7 mouse cellular contexts compared by ENCODE assay signal in genomic region chr8:126849411-126850188, GRCm38 (mm10).
A peak's percentile ranks its signal among the peaks of the same experiment; 100 is the strongest.
DNase-seq lines count a peak whose midpoint lies in the region; ATAC-seq and TF ChIP-seq lines count a peak whose summit lies in the region.

No protein-coding gene starts in this region.

- TF ChIP-seq EP300 in CH12.LX (IDR thresholded peaks at IDR 0.05; ENCODE audit: low read length), result peak; percentile 91

- no peaks in the 10 kb centered on the region for H3K27me3 ChIP-seq in CH12.LX (replicated peaks)
- no peaks in the 10 kb centered on the region for H3K27me3 ChIP-seq in intestine, embryonic 16.5 days (replicated peaks; ENCODE audit: control insufficient read depth, insufficient read depth, low read length)
- no peaks in the 10 kb centered on the region for H3K27me3 ChIP-seq in lung, embryonic 14.5 days (ENCODE audit: insufficient read depth, low read length)

- 24% methylated on average over 9 of the region's 9 CpGs for WGBS in intestine, embryonic 16.5 days
- 34% methylated on average over 9 of the region's 9 CpGs for WGBS in lung, embryonic 14.5 days

- in situ Hi-C loops in CH12.LX (cut with MboI; ENCODE audit: low pct_ligation_motif_present, low pct_unique_long_range_greater_than_20kb, low sequenced_read_pairs), result loop anchor here (5.0 kb wide), 4 partner anchors 33 to 352 kb away; no protein-coding TSS in a partner anchor

- peak overlapping the region in 1 of 3 experiments; percentile 14 for H3K4me3 ChIP-seq in CH12.LX (replicated peaks in 1 of 3; ENCODE audit: low read depth in 2 of 3, low read length in 2 of 3, poor library complexity in 1 of 3)
- no peak overlapping the region for H3K4me3 ChIP-seq in intestine, embryonic 16.5 days (ENCODE audit: low read length)
- no peak overlapping the region for H3K4me3 ChIP-seq in lung, embryonic 14.5 days (ENCODE audit: low read depth, low read length)

- TF ChIP-seq CTCF in CH12.LX (conservative IDR thresholded peaks at IDR 0.05 in 1 of 2, IDR thresholded peaks at IDR 0.05 in 1 of 2; ENCODE audit: low read depth in 2 of 2, low read length in 2 of 2), result peak in 1 of 2 experiments; percentile 75; a peak in 2 of 4 replicates
- peak; percentile 51 for TF ChIP-seq CTCF in lung, embryonic 14.5 days (IDR thresholded peaks at IDR 0.05; ENCODE audit: low read depth)

- ATAC-seq in intestine, embryonic 16.5 days, result peak; percentile 79
- ATAC-seq in lung, embryonic 14.5 days (ENCODE audit: insufficient read depth), result peak; percentile 47

- peak; percentile 27; the same call in 1 of the 2 replicates for TF ChIP-seq POLR2A in CH12.LX (IDR thresholded peaks at IDR 0.05; ENCODE audit: low read depth, low read length)

- TF ChIP-seq RAD21 in CH12.LX (IDR thresholded peaks at IDR 0.05; ENCODE audit: low read depth, low read length), result peak; percentile 77

- peaks cover 63 to 89% of the 10 kb centered on the region in 2 experiments for H3K4me1 ChIP-seq in CH12.LX (ENCODE audit: control insufficient read depth in 1 of 2, insufficient read depth in 2 of 2)
- H3K4me1 ChIP-seq in intestine, embryonic 16.5 days (ENCODE audit: control insufficient read depth, insufficient read depth, low read length), result peaks cover 40% of the 10 kb centered on the region
- peaks cover 20% of the 10 kb centered on the region for H3K4me1 ChIP-seq in lung, embryonic 14.5 days (ENCODE audit: insufficient read depth)

- peak; percentile 83 for DNase-seq in CH12.LX (ENCODE audit: extremely low read depth)
- peak; percentile 62 to 75 for DNase-seq in adrenal gland, adult 18-20 months (ENCODE audit: low spot score in 2 of 2)
- peak; percentile 43 to 70 for DNase-seq in gastrocnemius, postnatal 36 days
- DNase-seq in lung, embryonic 14.5 days, result peak; percentile 60
- peak; percentile 40 to 49 for DNase-seq in spleen, postnatal 14 days (ENCODE audit: low spot score in 2 of 2)
- DNase-seq in frontal cortex, adult 2 months (ENCODE audit: extremely low spot score in 1 of 2, low spot score in 1 of 2), result no peak

- dilution Hi-C loops in CH12.LX (cut with MboI; ENCODE audit: extremely low pct_ligation_motif_present, extremely low pct_unique_long_range_greater_than_20kb, low sequenced_read_pairs), result no loop called here

- no peaks in the 10 kb centered on the region for H3K36me3 ChIP-seq in CH12.LX (replicated peaks in 1 of 2; ENCODE audit: control insufficient read depth in 1 of 2, insufficient read depth in 1 of 2, low read length in 1 of 2)
- no peaks in the 10 kb centered on the region for H3K36me3 ChIP-seq in intestine, embryonic 16.5 days (ENCODE audit: control insufficient read depth, insufficient read depth, low read length)
- no peaks in the 10 kb centered on the region for H3K36me3 ChIP-seq in lung, embryonic 14.5 days (ENCODE audit: insufficient read depth)

- H3K79me2 ChIP-seq in CH12.LX (replicated peaks; ENCODE audit: control insufficient read depth, extremely low read depth, insufficient read depth, poor library complexity, severe bottlenecking), result no peaks in the 10 kb centered on the region

- H3K4me2 ChIP-seq in CH12.LX (ENCODE audit: insufficient read depth, low read depth, poor library complexity, severe bottlenecking), result 0 out of 2 replicates have a peak overlapping the region, but pooled peaks have one; percentile 11
- H3K4me2 ChIP-seq in intestine, embryonic 16.5 days (ENCODE audit: low read depth, low read length), result no peak overlapping the region
- H3K4me2 ChIP-seq in lung, embryonic 14.5 days, result no peak overlapping the region

- peak overlapping the region; percentile 90 for H3K27ac ChIP-seq in CH12.LX (ENCODE audit: insufficient read depth, low read depth)
- H3K27ac ChIP-seq in intestine, embryonic 16.5 days (ENCODE audit: low read length), result peak overlapping the region; percentile 85
- peak overlapping the region; percentile 71 for H3K27ac ChIP-seq in lung, embryonic 14.5 days (ENCODE audit: low read depth)

- H3K9me3 ChIP-seq in CH12.LX (replicated peaks; ENCODE audit: low read length), result no peaks in the 10 kb centered on the region
- H3K9me3 ChIP-seq in intestine, embryonic 16.5 days (ENCODE audit: control insufficient read depth, low read length), result no peaks in the 10 kb centered on the region
- H3K9me3 ChIP-seq in lung, embryonic 14.5 days (ENCODE audit: low read depth, low read length), result no peaks in the 10 kb centered on the region

- intact Hi-C loops in gastrocnemius, postnatal 36 days (cut with DNase I), result no loop called here

- peak overlapping the region; percentile 14; the same call in 1 of the 2 replicates for H3K9ac ChIP-seq in CH12.LX (ENCODE audit: insufficient read depth, low read depth)
- H3K9ac ChIP-seq in intestine, embryonic 16.5 days (ENCODE audit: low read depth, low read length), result peak overlapping the region; percentile 44; the same call in 1 of the 2 replicates
- H3K9ac ChIP-seq in lung, embryonic 14.5 days, result no peak overlapping the region

TF ChIP-seq in CH12.LX, 34 proteins besides CTCF, POLR2A, EP300 and RAD21:
- 0 out of 2 replicates have a peak, but pooled peaks have one; percentile 23 for TF ChIP-seq MAZ (IDR thresholded peaks at IDR 0.05; ENCODE audit: low read depth, low read length)
- no peak for TF ChIP-seq GABPA (IDR thresholded peaks at IDR 0.05; ENCODE audit: insufficient replicate concordance, low read depth, low read length)
- peak; percentile 69 for TF ChIP-seq IRF4 (IDR thresholded peaks at IDR 0.05; ENCODE audit: low read depth, low read length)
- no peak for TF ChIP-seq PAX5 (IDR thresholded peaks at IDR 0.05; ENCODE audit: low read length)
- 0 out of 2 replicates have a peak, but pooled peaks have one; percentile 70 for TF ChIP-seq MXI1 (IDR thresholded peaks at IDR 0.05; ENCODE audit: low read depth, low read length)
- TF ChIP-seq NELFE (IDR thresholded peaks at IDR 0.05; ENCODE audit: low read depth, low read length), result no peak
- TF ChIP-seq POLR2AphosphoS2 (IDR thresholded peaks at IDR 0.05; ENCODE audit: low read depth, low read length), result no peak
- no peak for TF ChIP-seq TBP (conservative IDR thresholded peaks at IDR 0.05; ENCODE audit: low read depth, low read length)
- TF ChIP-seq NRF1 (IDR thresholded peaks at IDR 0.05; ENCODE audit: low read depth, low read length), result peak; percentile 32; the same call in 1 of the 2 replicates
- no peak for TF ChIP-seq USF1 (IDR thresholded peaks at IDR 0.05; ENCODE audit: low read depth, low read length)
- TF ChIP-seq ZC3H11A (IDR thresholded peaks at IDR 0.05; ENCODE audit: low read depth, low read length), result no peak
- no peak; the same call in 1 of the 2 replicates for TF ChIP-seq HCFC1 (IDR thresholded peaks at IDR 0.05; ENCODE audit: low read depth, low read length)
- TF ChIP-seq BHLHE40 (IDR thresholded peaks at IDR 0.05; ENCODE audit: low read depth, low read length), result peak; percentile 66
- TF ChIP-seq KAT2A (IDR thresholded peaks at IDR 0.05; ENCODE audit: insufficient replicate concordance, low read length), result no peak
- peak; percentile 89 for TF ChIP-seq ETS1 (conservative IDR thresholded peaks at IDR 0.05; ENCODE audit: low read depth, low read length)
- TF ChIP-seq MEF2A (IDR thresholded peaks at IDR 0.05; ENCODE audit: borderline replicate concordance, low read depth, low read length), result peak; percentile 63; the same call in 1 of the 2 replicates
- TF ChIP-seq MAX (IDR thresholded peaks at IDR 0.05; ENCODE audit: low read length), result peak; percentile 70
- TF ChIP-seq E2F4 (IDR thresholded peaks at IDR 0.05; ENCODE audit: insufficient replicate concordance, low read depth, low read length), result no peak
- TF ChIP-seq SMC3 (IDR thresholded peaks at IDR 0.05; ENCODE audit: low read depth, low read length), result peak; percentile 81
- TF ChIP-seq RCOR1 (conservative IDR thresholded peaks at IDR 0.05; ENCODE audit: low read depth, low read length), result no peak
- TF ChIP-seq MAFK (IDR thresholded peaks at IDR 0.05; ENCODE audit: insufficient replicate concordance, low read length), result peak; percentile 42; the same call in 1 of the 2 replicates
- TF ChIP-seq MYC (IDR thresholded peaks at IDR 0.05; ENCODE audit: low read depth, low read length), result peak; percentile 46; the same call in 1 of the 2 replicates
- 0 out of 2 replicates have a peak, but pooled peaks have one; percentile 40 for TF ChIP-seq SIN3A (IDR thresholded peaks at IDR 0.05; ENCODE audit: low read length)
- TF ChIP-seq UBTF (IDR thresholded peaks at IDR 0.05; ENCODE audit: low read depth, low read length), result no peak
- TF ChIP-seq ZMIZ1 (IDR thresholded peaks at IDR 0.05; ENCODE audit: low read depth, low read length), result 0 out of 2 replicates have a peak, but pooled peaks have one; percentile 37
- TF ChIP-seq ELF1 (IDR thresholded peaks at IDR 0.05; ENCODE audit: low read depth, low read length), result peak; percentile 86
- peak; percentile 77 for TF ChIP-seq JUND (conservative IDR thresholded peaks at IDR 0.05; ENCODE audit: low read depth, low read length)
- TF ChIP-seq CHD1 (IDR thresholded peaks at IDR 0.05; ENCODE audit: low read depth, low read length), result 0 out of 2 replicates have a peak, but pooled peaks have one; percentile 69
- no peak for TF ChIP-seq USF2 (conservative IDR thresholded peaks at IDR 0.05; ENCODE audit: low read depth, low read length)
- TF ChIP-seq TCF12 (IDR thresholded peaks at IDR 0.05; ENCODE audit: low read depth, low read length), result peak; percentile 85
- peak; percentile 64 for TF ChIP-seq JUN (IDR thresholded peaks at IDR 0.05; ENCODE audit: insufficient read depth, low read depth, low read length)
- TF ChIP-seq ZNF384 (IDR thresholded peaks at IDR 0.05; ENCODE audit: low read depth, low read length), result peak; percentile 32; the same call in 1 of the 2 replicates
- no peak for TF ChIP-seq ZKSCAN1 (IDR thresholded peaks at IDR 0.05; ENCODE audit: borderline replicate concordance, low read depth, low read length)
- 0 out of 2 replicates have a peak, but pooled peaks have one; percentile 22 for TF ChIP-seq CHD2 (IDR thresholded peaks at IDR 0.05; ENCODE audit: low read length)

Comparison
In these comparisons a context has a peak if more than half of its experiments do, and no peak if none do; other contexts are left out.
1. DNase-seq: peak in CH12.LX (single experiment), adrenal gland, adult 18-20 months (2 of 2), gastrocnemius, postnatal 36 days (2 of 2), lung, embryonic 14.5 days (single experiment) and spleen, postnatal 14 days (2 of 2); none in frontal cortex, adult 2 months (0 of 2).
2. Peak in every context shown above with its lines, with median percentiles within 50 percentile points of each other: H3K27ac ChIP-seq.